Mouse (Mus musculus) limb, embryonic 13.5 days (tissue): ENCODE results near the gene Znhit3. TPM values are rescaled to one million over a fixed set of nuclear protein-coding genes. Genes with fewer than 3 reads are reported as not detected.

Source experiments
- ATAC-seq: fragments of 200-750 bp; cut with Nextera tagmentation; 2 replicates; pipeline ENCODE4 v1.8.0; 2017; ENCODE audit warnings: low read depth, moderate number of reproducible peaks, moderate TSS enrichment; ENCODE audit not compliant: low FRiP score
- H3K27ac ChIP-seq: fragments of 300-500 bp; sonication (generic); 2 replicates; pipeline ENCODE4 v1.5.1; 2015; ENCODE audit warnings: inconsistent platforms, mild to moderate bottlenecking, moderate library complexity
- H3K27me3 ChIP-seq: fragments of 300-500 bp; sonication (generic); 2 replicates; pipeline ENCODE4 v1.6.1; 2015; ENCODE audit warnings: mild to moderate bottlenecking, inconsistent platforms
- H3K36me3 ChIP-seq: fragments of 300-500 bp; sonication (generic); 2 replicates; pipeline ENCODE4 v1.6.1; 2015; ENCODE audit warnings: inconsistent platforms, mild to moderate bottlenecking, moderate library complexity
- H3K4me1 ChIP-seq: fragments of 300-500 bp; sonication (generic); 2 replicates; pipeline ENCODE4 v1.6.1; 2015; ENCODE audit warnings: inconsistent platforms
- H3K4me2 ChIP-seq: fragments of 300-500 bp; sonication (generic); replicated peaks from 2 replicates; pipeline ENCODE4 v1.6.1; 2015; ENCODE audit warnings: inconsistent platforms, mild to moderate bottlenecking, moderate library complexity
- H3K4me3 ChIP-seq: fragments of 300-500 bp; sonication (generic); 2 replicates; pipeline ENCODE4 v1.5.1; 2015; ENCODE audit warnings: moderate library complexity, mild to moderate bottlenecking, inconsistent platforms
- H3K9ac ChIP-seq: fragments of 300-500 bp; sonication (generic); 2 replicates; pipeline ENCODE4 v1.6.1; 2015; ENCODE audit warnings: mild to moderate bottlenecking, inconsistent platforms
- H3K9me3 ChIP-seq: fragments of 300-500 bp; sonication (generic); 2 replicates; pipeline ENCODE4 v1.6.1; 2016; ENCODE audit warnings: inconsistent platforms
- WGBS: fragments of 180-500 bp; shearing (Covaris S2); methylation state at CpG from one replicate; pipeline ENCODE4 v1.1.7; 2015; 5-methylcytosine and 5-hydroxymethylcytosine counted together
- polyA plus RNA-seq: library from polyadenylated mRNA; unstranded; fragments of >200 nt; fragmentation: Nextera tagmentation; extraction: Ambion mirVana; gene quantifications from 2 replicates; pipeline ENCODE4 v1.2.1, GENCODE M21; 2015

The Znhit3 gene
- polyA plus RNA-seq, 1 experiment from 2014 or later, result 61.8 TPM

- H3K27me3 ChIP-seq, result peaks cover 27% of the 10 kb centered on the region
- WGBS, result 30% methylated on average over 2 of the region's 2 CpGs
- no peak overlapping the region for H3K4me3 ChIP-seq
- no peaks in the 10 kb centered on the region for H3K36me3 ChIP-seq
- H3K4me2 ChIP-seq, result no peak overlapping the region
- no peak overlapping the region for H3K9ac ChIP-seq
- no peak overlapping the region for H3K27ac ChIP-seq
- H3K4me1 ChIP-seq, result peaks cover 5% of the 10 kb centered on the region
- H3K9me3 ChIP-seq, result no peaks in the 10 kb centered on the region
- no peak for ATAC-seq
These were observed 36.4 kb upstream of the Znhit3 start for GRCm38 (mm10) chr11:84952611-84953010.

- no peak overlapping the region for H3K4me2 ChIP-seq
- 48% methylated on average over 3 of the region's 3 CpGs for WGBS
- no peaks in the 10 kb centered on the region for H3K9me3 ChIP-seq
- peaks cover 3% of the 10 kb centered on the region for H3K4me1 ChIP-seq
- H3K4me3 ChIP-seq, result no peak overlapping the region
- ATAC-seq, result no peak
- H3K27me3 ChIP-seq, result peaks cover 27% of the 10 kb centered on the region
- H3K36me3 ChIP-seq, result no peaks in the 10 kb centered on the region
- H3K9ac ChIP-seq, result no peak overlapping the region
- no peak overlapping the region for H3K27ac ChIP-seq
These were observed 32.4 kb upstream of the Znhit3 start for GRCm38 (mm10) chr11:84948526-84948925.

GRCm38 (mm10) chr11:84948114-84948513 lies 31.9 kb upstream of the Znhit3 start:
- WGBS, result 63% methylated on average over 3 of the region's 3 CpGs
- Histone ChIP-seq H3K4me3 (no peak overlapping the region), H3K4me1 (peaks cover 5% of the 10 kb centered on the region), H3K9me3 (no peaks in the 10 kb centered on the region), H3K27ac (no peak overlapping the region), H3K9ac (no peak overlapping the region), H3K36me3 (no peaks in the 10 kb centered on the region), H3K27me3 (peaks cover 31% of the 10 kb centered on the region), H3K4me2 (no peak overlapping the region)
- ATAC-seq, result no peak

GRCm38 (mm10) chr11:84947206-84947605 lies 31.0 kb upstream of the Znhit3 start:
- Histone ChIP-seq H3K4me2 (no peak overlapping the region), H3K27me3 (peaks cover 33% of the 10 kb centered on the region), H3K4me1 (peaks cover 5% of the 10 kb centered on the region), H3K4me3 (no peak overlapping the region), H3K9ac (no peak overlapping the region), H3K36me3 (no peaks in the 10 kb centered on the region), H3K27ac (no peak overlapping the region), H3K9me3 (no peaks in the 10 kb centered on the region)
- ATAC-seq, result no peak
- 72% methylated on average over 6 of the region's 6 CpGs for WGBS

GRCm38 (mm10) chr11:84945841-84946240 lies 29.7 kb upstream of the Znhit3 start:
- WGBS, result 45% methylated on average over 3 of the region's 3 CpGs

GRCm38 (mm10) chr11:84944639-84945435 lies 28.7 kb upstream of the Znhit3 start:
- Histone ChIP-seq H3K9me3 (no peaks in the 10 kb centered on the region), H3K27me3 (peaks cover 33% of the 10 kb centered on the region), H3K9ac (no peak overlapping the region), H3K27ac (no peak overlapping the region), H3K36me3 (no peaks in the 10 kb centered on the region), H3K4me2 (no peak overlapping the region), H3K4me3 (no peak overlapping the region), H3K4me1 (peaks cover 5% of the 10 kb centered on the region)
- ATAC-seq, result no peak
- 6% methylated on average over 12 of the region's 12 CpGs for WGBS

More at GRCm38 (mm10) chr11:84945841-84946240, 29.7 kb upstream of the Znhit3 start:
- H3K27ac ChIP-seq, result no peak overlapping the region
- H3K4me2 ChIP-seq, result no peak overlapping the region
- peaks cover 33% of the 10 kb centered on the region for H3K27me3 ChIP-seq
- H3K9ac ChIP-seq, result no peak overlapping the region
- no peaks in the 10 kb centered on the region for H3K9me3 ChIP-seq
- no peaks in the 10 kb centered on the region for H3K36me3 ChIP-seq
- peaks cover 5% of the 10 kb centered on the region for H3K4me1 ChIP-seq
- no peak for ATAC-seq
- H3K4me3 ChIP-seq, result no peak overlapping the region

GRCm38 (mm10) chr11:84943948-84944347 lies 27.8 kb upstream of the Znhit3 start:
- WGBS, result under 1% methylated on average over 15 of the region's 15 CpGs
- ATAC-seq, result no peak
- no peak overlapping the region for H3K9ac ChIP-seq
- peak overlapping the region; percentile 24 for H3K4me3 ChIP-seq
- peaks cover 33% of the 10 kb centered on the region for H3K27me3 ChIP-seq
- peak overlapping the region; percentile 53 for H3K4me2 ChIP-seq
- no peaks in the 10 kb centered on the region for H3K36me3 ChIP-seq
- H3K9me3 ChIP-seq, result no peaks in the 10 kb centered on the region
- H3K27ac ChIP-seq, result no peak overlapping the region
- peaks cover 5% of the 10 kb centered on the region for H3K4me1 ChIP-seq

- no peak overlapping the region for H3K4me2 ChIP-seq
- peaks cover 5% of the 10 kb centered on the region for H3K4me1 ChIP-seq
- no peak overlapping the region for H3K27ac ChIP-seq
- no peaks in the 10 kb centered on the region for H3K9me3 ChIP-seq
- H3K9ac ChIP-seq, result no peak overlapping the region
- H3K4me3 ChIP-seq, result no peak overlapping the region
- H3K27me3 ChIP-seq, result peaks cover 21% of the 10 kb centered on the region
- ATAC-seq, result no peak
- WGBS, result 77% methylated on average over 10 of the region's 10 CpGs
- H3K36me3 ChIP-seq, result no peaks in the 10 kb centered on the region
These were observed 24.0 kb upstream of the Znhit3 start for GRCm38 (mm10) chr11:84940140-84940539.

- Histone ChIP-seq H3K27me3 (peaks cover 16% of the 10 kb centered on the region), H3K27ac (no peak overlapping the region), H3K9ac (no peak overlapping the region), H3K4me3 (no peak overlapping the region), H3K9me3 (no peaks in the 10 kb centered on the region), H3K4me2 (no peak overlapping the region), H3K36me3 (no peaks in the 10 kb centered on the region), H3K4me1 (peaks cover 5% of the 10 kb centered on the region)
- no peak for ATAC-seq
- 51% methylated on average over 8 of the region's 8 CpGs for WGBS
These were observed 23.4 kb upstream of the Znhit3 start for GRCm38 (mm10) chr11:84939508-84940053.

- Histone ChIP-seq H3K9ac (no peak overlapping the region), H3K4me1 (no peaks in the 10 kb centered on the region), H3K27me3 (no peaks in the 10 kb centered on the region), H3K9me3 (no peaks in the 10 kb centered on the region), H3K36me3 (no peaks in the 10 kb centered on the region), H3K4me2 (no peak overlapping the region), H3K27ac (no peak overlapping the region), H3K4me3 (no peak overlapping the region)
- 15% methylated on average over 6 of the region's 6 CpGs for WGBS
- no peak for ATAC-seq
These were observed 16.1 kb upstream of the Znhit3 start for GRCm38 (mm10) chr11:84932261-84932660.

GRCm38 (mm10) chr11:84920981-84921380 lies 4.8 kb upstream of the Znhit3 start:
- H3K9me3 ChIP-seq, result no peaks in the 10 kb centered on the region
- no peak overlapping the region for H3K9ac ChIP-seq
- no peak for ATAC-seq
- no peak overlapping the region for H3K27ac ChIP-seq
- no peaks in the 10 kb centered on the region for H3K27me3 ChIP-seq
- H3K36me3 ChIP-seq, result no peaks in the 10 kb centered on the region
- no peak overlapping the region for H3K4me2 ChIP-seq
- no peak overlapping the region for H3K4me3 ChIP-seq
- H3K4me1 ChIP-seq, result 0 out of 2 replicates have a peak, but pooled peaks cover 5% of the 10 kb centered on the region
- 76% methylated on average over 8 of the region's 8 CpGs for WGBS

- H3K4me2 ChIP-seq, result no peak overlapping the region
- 72% methylated on average over 7 of the region's 7 CpGs for WGBS
- peaks cover 12% of the 10 kb centered on the region for H3K4me1 ChIP-seq
- H3K9me3 ChIP-seq, result no peaks in the 10 kb centered on the region
- H3K9ac ChIP-seq, result no peak overlapping the region
- H3K27me3 ChIP-seq, result no peaks in the 10 kb centered on the region
- H3K27ac ChIP-seq, result no peak overlapping the region
- H3K4me3 ChIP-seq, result no peak overlapping the region
- H3K36me3 ChIP-seq, result no peaks in the 10 kb centered on the region
- no peak for ATAC-seq
These were observed 3.8 kb upstream of the Znhit3 start for GRCm38 (mm10) chr11:84919951-84920350.
